Comparison of ENCODE assay signal across 10 mouse cellular contexts in the genomic region with DNA sequence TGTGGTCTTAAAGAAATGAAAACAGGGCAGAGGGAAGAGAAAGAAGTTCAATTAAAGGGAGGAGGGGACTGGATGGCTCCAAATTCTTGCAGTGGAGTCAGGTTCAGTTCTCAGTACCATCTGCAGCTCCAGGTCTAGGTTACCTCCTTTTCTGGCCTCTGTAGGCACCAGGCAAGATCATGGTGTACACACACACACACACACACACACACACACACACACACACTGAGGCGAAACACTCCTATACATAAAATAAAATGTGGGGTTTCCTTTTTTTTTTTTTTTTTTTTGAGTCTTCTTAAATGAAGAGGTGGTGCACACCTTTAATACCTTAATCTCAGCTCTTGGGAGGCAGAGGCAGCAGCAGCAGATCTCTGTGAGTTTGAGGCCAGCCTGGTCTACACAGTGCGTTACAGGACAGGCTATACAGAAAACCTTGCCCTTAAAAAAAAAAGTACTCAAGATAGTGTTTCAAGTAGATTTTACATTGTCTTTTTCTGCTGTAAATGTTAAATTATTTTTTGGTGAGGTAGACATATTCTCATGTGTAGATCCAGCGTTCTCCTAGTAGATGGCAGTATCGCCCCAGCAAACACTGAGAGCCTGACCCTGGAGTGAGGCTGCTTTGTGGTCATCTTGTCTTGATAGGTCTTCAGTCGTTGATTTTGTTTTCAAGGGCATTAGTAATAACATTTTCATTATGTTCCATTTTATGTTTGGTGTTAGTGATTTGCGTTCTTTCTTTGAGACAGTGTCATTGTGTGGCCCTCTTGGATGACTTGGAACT. TPM values are rescaled to one million over a fixed set of nuclear protein-coding genes. Genes with fewer than 3 reads are reported as not detected.
DNase-seq lines count a peak whose midpoint lies in the region; ATAC-seq lines count a peak whose summit lies in the region.
"Had no signal": no experiment of that assay in that cellular context is flagged by ENCODE, and none has a peak within 500 bp of the region (broad histone marks: within the 10 kb centered on the region; RNA-seq: fewer than 3 reads in every experiment).

No protein-coding gene starts in this region.

- peak; percentile 23 for DNase-seq in embryo, embryonic 10 days (ENCODE audit: low spot score)
- no peak for DNase-seq in embryo, embryonic 9.5 days (ENCODE audit: extremely low spot score)
- peak; percentile 50 to 55 for DNase-seq in kidney, postnatal 4 days
- DNase-seq in 3T3-L1 (ENCODE audit: low read depth, low spot score): peak; percentile 56
- no peak for DNase-seq in urinary bladder, postnatal 4 days (ENCODE audit: low spot score in 2 of 2)
- no peak for DNase-seq in cerebellum, adult 11 months
- DNase-seq: adrenal gland, postnatal 10 days had no signal

- no peaks in the 10 kb centered on the region for H3K27me3 ChIP-seq in kidney, embryonic 14.5 days (ENCODE audit: control insufficient read depth, insufficient read depth, low read length)

- H3K27ac ChIP-seq in kidney, embryonic 14.5 days (ENCODE audit: low read depth, low read length): no peak overlapping the region

- ATAC-seq in kidney, embryonic 14.5 days (ENCODE audit: low FRiP score, low TSS enrichment): no peak
- ATAC-seq in common myeloid progenitor, adult 5-6 weeks (replicated peaks; ENCODE audit: low read depth, poor library complexity, severe bottlenecking): peak; percentile 76
- ATAC-seq: hindbrain, embryonic 16.5 days had no signal

- H3K9ac ChIP-seq in kidney, embryonic 14.5 days (ENCODE audit: low read depth, low read length): no peak overlapping the region

- no peak overlapping the region for H3K4me3 ChIP-seq in kidney, embryonic 14.5 days (ENCODE audit: low read length)

- no peaks in the 10 kb centered on the region for H3K9me3 ChIP-seq in kidney, embryonic 14.5 days (ENCODE audit: control insufficient read depth, low read length)

- H3K4me1 ChIP-seq in kidney, embryonic 14.5 days (ENCODE audit: control insufficient read depth, insufficient read depth, low read length): no peaks in the 10 kb centered on the region

- peaks cover 70% of the 10 kb centered on the region for H3K36me3 ChIP-seq in kidney, embryonic 14.5 days (ENCODE audit: control insufficient read depth, insufficient read depth, low read length)

- WGBS in kidney, embryonic 14.5 days: 87% methylated on average over 6 of the region's 6 CpGs

- no peak overlapping the region for H3K4me2 ChIP-seq in kidney, embryonic 14.5 days (replicated peaks; ENCODE audit: low read depth, low read length)

RNA-seq across cellular contexts. Expression of a gene that starts 25.6 kb away (rescaled TPM):
- 105 and 140 TPM in 2 replicates for polyA plus RNA-seq in kidney, embryonic 14.5 days (2014; fragmentation: Nextera tagmentation; extraction: Ambion mirVana)
- 1,717 and 2,144 TPM in 2 replicates for total RNA-seq in common myeloid progenitor, adult 5-6 weeks (2017)

RNA-seq across cellular contexts. Expression of a gene that starts 28.4 kb away (rescaled TPM):
- polyA plus RNA-seq in kidney, embryonic 14.5 days (2014; fragmentation: Nextera tagmentation; extraction: Ambion mirVana): 199 and 212 TPM in 2 replicates
- total RNA-seq in common myeloid progenitor, adult 5-6 weeks (2017): 124 and 138 TPM in 2 replicates

RNA-seq across cellular contexts. Expression of a gene that starts 46.0 kb away (rescaled TPM):
- polyA plus RNA-seq in kidney, embryonic 14.5 days (2014; fragmentation: Nextera tagmentation; extraction: Ambion mirVana): 12.1 and 16.8 TPM in 2 replicates
- total RNA-seq in common myeloid progenitor, adult 5-6 weeks (2017): 31.5 and 38.7 TPM in 2 replicates

Comparison
In these comparisons a context has a peak if more than half of its experiments do, and no peak if none do; other contexts are left out.
1. DNase-seq: peak in embryo, embryonic 10 days (single experiment), kidney, postnatal 4 days (2 of 2) and 3T3-L1 (single experiment); none in embryo, embryonic 9.5 days (single experiment), urinary bladder, postnatal 4 days (0 of 2) and cerebellum, adult 11 months (single experiment).